Mouse (Mus musculus) C2C12 (cell line): ENCODE measurements around the gene Tas2r134.

ENCODE experiments used
- CTCF ChIP-seq: IDR thresholded peaks from one replicate; pipeline ENCODE4 v1.5.1; 2011; ENCODE audit not compliant: control insufficient read depth, insufficient read depth, insufficient read length
- MYOD1 ChIP-seq: IDR thresholded peaks from one replicate; pipeline ENCODE4 v1.6.1; 2011; ENCODE audit warnings: low read depth; ENCODE audit not compliant: control insufficient read depth, insufficient read length
- USF1 ChIP-seq: IDR thresholded peaks from one replicate; pipeline ENCODE4 v1.6.1; 2011; ENCODE audit warnings: low read depth, mild to moderate bottlenecking, control low read depth, moderate library complexity

GRCm38 (mm10) chr2:51674321-51674720 lies 47.0 kb downstream of the Tas2r134 start:
- TF ChIP-seq CTCF (no peak), USF1 (no peak), MYOD1 (no peak)
